Mouse (Mus musculus): Measurements from ENCODE around the gene Tomm40l. TPM values are rescaled to one million over a fixed set of nuclear protein-coding genes. Genes with fewer than 3 reads are reported as not detected.
A peak's percentile ranks its signal among the peaks of the same experiment; 100 is the strongest.

The Tomm40l gene
- polyA plus RNA-seq, 1 experiment from 2014 or later = 29.8 TPM

GRCm38 (mm10) chr1:171199532-171199931 lies 22.8 kb downstream of the Tomm40l start:
- Histone ChIP-seq H3K4me2 (no peak overlapping the region), H3K4me1 (peaks cover 9% of the 10 kb centered on the region), H3K9me3 (no peaks in the 10 kb centered on the region), H3K9ac (no peak overlapping the region), H3K4me3 (no peak overlapping the region), H3K27ac (no peak overlapping the region), H3K27me3 (peaks cover 27% of the 10 kb centered on the region), H3K36me3 (no peaks in the 10 kb centered on the region)
- 50% methylated on average over 1 of the region's 1 CpGs for WGBS
- no peak for ATAC-seq (ENCODE audit: insufficient number of reproducible peaks, low FRiP score, low TSS enrichment, low read depth)

GRCm38 (mm10) chr1:171195887-171196397 lies 26.4 kb downstream of the Tomm40l start, which contains the start of gene Pcp4l1:
Gene Pcp4l1, minus strand, starts transcription at chr1:171196268.
- peaks cover 25% of the 10 kb centered on the region for H3K4me1 ChIP-seq
- peaks cover 56% of the 10 kb centered on the region for H3K27me3 ChIP-seq
- under 1% methylated on average over 33 of the region's 33 CpGs for WGBS
- peak within 1 kb of the TSS; percentile 95 for H3K4me2 ChIP-seq
- H3K27ac ChIP-seq = no peak within 1 kb of the TSS
- peak within 1 kb of the TSS; percentile 27 for H3K9ac ChIP-seq
- no peaks in the 10 kb centered on the region for H3K9me3 ChIP-seq
- ATAC-seq (ENCODE audit: insufficient number of reproducible peaks, low FRiP score, low TSS enrichment, low read depth) = peak; percentile 48; the same call in 1 of the 2 replicates
- peak within 1 kb of the TSS; percentile 46 for H3K4me3 ChIP-seq
- H3K36me3 ChIP-seq = no peaks in the 10 kb centered on the region

- H3K4me2 ChIP-seq = peak overlapping the region; percentile 95
- H3K4me3 ChIP-seq = peak overlapping the region; percentile 46
- ATAC-seq (ENCODE audit: insufficient number of reproducible peaks, low FRiP score, low TSS enrichment, low read depth) = no peak
- H3K27ac ChIP-seq = no peak overlapping the region
- 9% methylated on average over 20 of the region's 20 CpGs for WGBS
- H3K36me3 ChIP-seq = no peaks in the 10 kb centered on the region
- no peaks in the 10 kb centered on the region for H3K9me3 ChIP-seq
- H3K4me1 ChIP-seq = peaks cover 25% of the 10 kb centered on the region
- peaks cover 56% of the 10 kb centered on the region for H3K27me3 ChIP-seq
- H3K9ac ChIP-seq = peak overlapping the region; percentile 27; the same call in 1 of the 2 replicates
Measured at GRCm38 (mm10) chr1:171195046-171195822, 27.1 kb downstream of the Tomm40l start.

DNA sequence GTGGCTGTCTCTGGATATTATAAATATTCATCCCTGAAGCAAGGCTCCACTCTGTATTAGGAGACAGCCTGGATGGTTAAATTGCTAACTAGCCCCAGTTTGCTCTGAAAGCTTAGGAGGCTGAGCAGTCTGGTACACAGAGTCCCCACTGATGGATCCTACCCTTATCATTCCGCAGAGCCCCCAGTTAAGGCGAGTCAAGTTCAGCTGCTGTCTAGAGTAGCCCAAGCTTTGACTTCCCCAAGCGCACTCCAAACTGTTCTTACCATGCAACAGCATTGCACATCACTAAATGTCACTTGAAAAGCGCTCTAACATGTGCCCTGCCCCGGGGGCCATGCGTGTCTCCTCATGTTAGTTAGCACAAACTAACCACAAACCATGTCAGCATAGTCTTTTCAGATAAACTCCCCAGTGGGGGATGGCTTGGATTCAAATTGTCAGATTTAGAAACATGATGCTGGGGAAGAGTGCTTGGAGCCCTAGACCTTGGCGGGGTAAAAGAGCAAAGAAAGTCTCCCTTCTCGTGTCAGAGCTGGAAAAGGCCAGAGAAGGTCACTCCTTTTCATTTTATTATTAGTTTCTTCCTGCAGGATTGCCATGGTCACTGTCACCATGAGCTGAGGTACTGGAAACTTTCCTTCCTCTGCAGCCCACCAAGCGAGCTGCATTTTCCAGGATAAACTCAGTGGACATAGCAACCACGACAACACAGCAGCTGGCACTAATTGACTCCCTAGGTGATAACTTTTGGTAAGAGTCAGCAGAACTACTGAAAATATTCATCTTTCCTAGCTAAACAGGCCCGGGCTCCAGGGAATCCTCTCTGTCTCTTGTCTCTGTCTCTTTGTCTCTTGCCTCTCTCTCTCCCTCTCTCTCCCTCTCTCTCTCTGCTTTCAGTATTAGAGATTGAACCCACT lies 28.1 kb downstream of the Tomm40l start:
- Histone ChIP-seq H3K4me3 (no peak overlapping the region), H3K4me2 (no peak overlapping the region), H3K4me1 (peaks cover 33% of the 10 kb centered on the region), H3K36me3 (no peaks in the 10 kb centered on the region), H3K9me3 (no peaks in the 10 kb centered on the region), H3K27me3 (peaks cover 56% of the 10 kb centered on the region), H3K27ac (no peak overlapping the region), H3K9ac (no peak overlapping the region)
- ATAC-seq (ENCODE audit: insufficient number of reproducible peaks, low FRiP score, low TSS enrichment, low read depth) = no peak
- WGBS = 23% methylated on average over 11 of the region's 11 CpGs

DNA sequence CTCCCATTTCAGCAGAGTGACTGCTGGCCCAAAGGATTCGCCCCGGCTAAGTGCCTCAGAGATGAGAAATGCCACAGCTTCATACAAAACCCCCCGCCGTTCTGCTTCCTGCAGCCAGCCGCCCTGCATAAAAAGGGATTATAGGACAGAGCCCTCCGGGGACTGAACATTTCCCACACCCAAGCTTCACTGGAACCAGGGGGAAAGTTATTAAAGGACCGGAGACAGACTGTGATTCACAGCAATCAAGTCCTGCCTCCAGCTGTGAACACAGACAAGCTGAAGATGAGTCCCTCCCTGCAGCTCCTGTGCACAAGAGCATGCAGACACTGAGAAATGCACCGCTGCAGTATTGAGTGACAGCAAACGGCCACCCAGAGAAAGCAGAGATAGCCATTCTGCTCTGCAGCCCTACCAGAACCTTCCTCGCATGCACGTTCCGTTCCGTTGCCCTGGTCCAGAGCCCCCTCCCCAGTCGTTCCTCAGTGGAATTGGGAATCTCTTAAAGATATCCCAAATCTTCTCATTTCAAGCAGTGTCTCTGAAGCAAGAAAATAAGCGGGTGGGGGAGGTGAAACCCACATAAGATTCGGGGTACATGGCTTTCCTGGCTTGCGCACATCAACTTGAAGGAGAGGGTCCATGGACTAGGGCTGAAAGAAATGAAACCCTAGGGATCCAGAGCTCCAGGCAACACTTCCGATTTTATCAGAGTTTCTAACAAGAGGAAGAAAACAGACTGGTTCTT lies 29.0 kb downstream of the Tomm40l start:
- no peaks in the 10 kb centered on the region for H3K36me3 ChIP-seq
- peak overlapping the region; percentile 8; the same call in 1 of the 2 replicates for H3K4me3 ChIP-seq
- no peaks in the 10 kb centered on the region for H3K9me3 ChIP-seq
- H3K9ac ChIP-seq = no peak overlapping the region
- no peak for ATAC-seq (ENCODE audit: insufficient number of reproducible peaks, low FRiP score, low TSS enrichment, low read depth)
- H3K4me1 ChIP-seq = peaks cover 40% of the 10 kb centered on the region
- 4% methylated on average over 18 of the region's 18 CpGs for WGBS
- H3K27me3 ChIP-seq = peaks cover 56% of the 10 kb centered on the region
- peak overlapping the region; percentile 34 for H3K4me2 ChIP-seq
- H3K27ac ChIP-seq = no peak overlapping the region

DNA sequence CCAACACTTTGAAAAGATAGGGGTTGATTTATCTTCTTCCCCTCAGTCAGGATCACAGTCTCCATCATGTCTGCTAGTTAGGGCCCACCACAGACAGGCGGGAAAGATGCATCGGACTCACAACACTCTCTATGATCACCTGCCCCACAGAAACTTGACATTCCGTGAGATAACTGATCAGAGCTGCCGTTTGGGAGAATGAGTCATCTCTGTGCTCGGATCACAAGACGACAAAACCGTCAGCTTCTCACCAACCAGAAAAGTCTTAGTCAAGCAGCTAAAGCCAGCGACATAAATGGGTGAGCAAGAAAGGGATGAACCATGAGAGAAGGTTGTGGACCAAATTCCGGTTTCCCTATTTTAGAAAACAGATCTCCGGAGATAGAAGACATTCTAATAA lies 30.0 kb downstream of the Tomm40l start:
- no peak for ATAC-seq (ENCODE audit: insufficient number of reproducible peaks, low FRiP score, low TSS enrichment, low read depth)
- H3K27me3 ChIP-seq = peaks cover 52% of the 10 kb centered on the region

DNA sequence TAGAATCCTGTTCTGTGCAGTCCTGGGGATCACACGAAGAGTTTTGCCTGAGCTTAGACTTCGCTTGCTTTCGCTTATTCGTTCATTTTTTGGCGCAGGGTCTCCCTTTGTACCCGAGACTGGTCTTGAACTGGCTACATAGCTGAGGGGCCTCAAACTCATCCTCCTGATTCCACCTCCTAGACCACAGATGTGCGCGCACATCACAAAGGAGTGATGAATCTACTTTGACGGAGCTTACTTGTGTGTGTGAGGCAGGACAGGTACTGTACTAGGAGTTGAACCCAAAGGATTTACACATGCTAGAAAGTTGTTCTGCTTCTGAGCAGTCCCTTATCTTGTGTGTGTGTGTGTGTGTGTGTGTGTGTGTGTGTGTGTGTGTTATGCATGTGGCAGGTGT lies 31.5 kb downstream of the Tomm40l start:
- peaks cover 42% of the 10 kb centered on the region for H3K27me3 ChIP-seq

More for the DNA sequence above, 30.0 kb downstream of the Tomm40l start:
- H3K36me3 ChIP-seq = no peaks in the 10 kb centered on the region
- H3K4me3 ChIP-seq = no peak overlapping the region
- 47% methylated on average over 10 of the region's 10 CpGs for WGBS
- H3K9ac ChIP-seq = no peak overlapping the region
- H3K4me1 ChIP-seq = peaks cover 42% of the 10 kb centered on the region
- H3K9me3 ChIP-seq = no peaks in the 10 kb centered on the region
- H3K27ac ChIP-seq = no peak overlapping the region
- no peak overlapping the region for H3K4me2 ChIP-seq

GRCm38 (mm10) chr1:171189476-171190114 lies 32.7 kb downstream of the Tomm40l start:
- H3K36me3 ChIP-seq = no peaks in the 10 kb centered on the region
- 48% methylated on average over 14 of the region's 14 CpGs for WGBS
- H3K9ac ChIP-seq = no peak overlapping the region
- ATAC-seq (ENCODE audit: insufficient number of reproducible peaks, low FRiP score, low TSS enrichment, low read depth) = peak; percentile 75
- no peak overlapping the region for H3K4me3 ChIP-seq
- H3K4me1 ChIP-seq = peaks cover 38% of the 10 kb centered on the region
- no peaks in the 10 kb centered on the region for H3K9me3 ChIP-seq
- no peak overlapping the region for H3K27ac ChIP-seq
- H3K27me3 ChIP-seq = peaks cover 29% of the 10 kb centered on the region
- 0 out of 2 replicates have a peak overlapping the region, but pooled peaks have one; percentile 7 for H3K4me2 ChIP-seq

More for the DNA sequence above, 31.5 kb downstream of the Tomm40l start:
- no peaks in the 10 kb centered on the region for H3K36me3 ChIP-seq
- H3K9ac ChIP-seq = no peak overlapping the region
- no peak overlapping the region for H3K4me3 ChIP-seq
- H3K27ac ChIP-seq = no peak overlapping the region
- no peak for ATAC-seq (ENCODE audit: insufficient number of reproducible peaks, low FRiP score, low TSS enrichment, low read depth)
- H3K4me1 ChIP-seq = peaks cover 40% of the 10 kb centered on the region
- H3K4me2 ChIP-seq = no peak overlapping the region
- no peaks in the 10 kb centered on the region for H3K9me3 ChIP-seq
- 93% methylated on average over 9 of the region's 9 CpGs for WGBS

DNA sequence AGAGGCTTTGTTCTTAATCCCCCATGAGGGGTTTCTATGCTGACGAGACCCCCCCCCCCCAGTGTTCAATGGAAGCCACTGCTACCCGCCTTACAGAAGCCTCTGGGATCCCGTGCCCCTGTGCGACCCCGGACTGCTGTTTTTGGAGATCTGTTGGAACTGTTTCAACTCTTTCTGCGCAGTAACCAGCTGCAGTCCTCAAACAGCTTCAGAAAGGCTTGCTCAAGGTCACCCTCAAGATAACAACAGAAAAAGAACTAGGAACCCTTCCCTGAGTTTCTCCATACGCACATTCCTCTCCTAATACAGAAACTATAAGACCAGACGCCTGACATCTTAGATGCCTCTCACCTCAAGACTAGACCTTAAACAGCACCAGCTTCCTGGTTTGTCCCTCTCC lies 33.3 kb downstream of the Tomm40l start:
- no peak for ATAC-seq (ENCODE audit: insufficient number of reproducible peaks, low FRiP score, low TSS enrichment, low read depth)
- no peaks in the 10 kb centered on the region for H3K36me3 ChIP-seq
- H3K4me3 ChIP-seq = no peak overlapping the region
- H3K27me3 ChIP-seq = peaks cover 24% of the 10 kb centered on the region
- H3K4me1 ChIP-seq = peaks cover 36% of the 10 kb centered on the region
- no peak overlapping the region for H3K27ac ChIP-seq
- H3K9ac ChIP-seq = no peak overlapping the region
- 29% methylated on average over 8 of the region's 8 CpGs for WGBS
- 0 out of 2 replicates have a peak overlapping the region, but pooled peaks have one; percentile 7 for H3K4me2 ChIP-seq
- H3K9me3 ChIP-seq = no peaks in the 10 kb centered on the region

DNA sequence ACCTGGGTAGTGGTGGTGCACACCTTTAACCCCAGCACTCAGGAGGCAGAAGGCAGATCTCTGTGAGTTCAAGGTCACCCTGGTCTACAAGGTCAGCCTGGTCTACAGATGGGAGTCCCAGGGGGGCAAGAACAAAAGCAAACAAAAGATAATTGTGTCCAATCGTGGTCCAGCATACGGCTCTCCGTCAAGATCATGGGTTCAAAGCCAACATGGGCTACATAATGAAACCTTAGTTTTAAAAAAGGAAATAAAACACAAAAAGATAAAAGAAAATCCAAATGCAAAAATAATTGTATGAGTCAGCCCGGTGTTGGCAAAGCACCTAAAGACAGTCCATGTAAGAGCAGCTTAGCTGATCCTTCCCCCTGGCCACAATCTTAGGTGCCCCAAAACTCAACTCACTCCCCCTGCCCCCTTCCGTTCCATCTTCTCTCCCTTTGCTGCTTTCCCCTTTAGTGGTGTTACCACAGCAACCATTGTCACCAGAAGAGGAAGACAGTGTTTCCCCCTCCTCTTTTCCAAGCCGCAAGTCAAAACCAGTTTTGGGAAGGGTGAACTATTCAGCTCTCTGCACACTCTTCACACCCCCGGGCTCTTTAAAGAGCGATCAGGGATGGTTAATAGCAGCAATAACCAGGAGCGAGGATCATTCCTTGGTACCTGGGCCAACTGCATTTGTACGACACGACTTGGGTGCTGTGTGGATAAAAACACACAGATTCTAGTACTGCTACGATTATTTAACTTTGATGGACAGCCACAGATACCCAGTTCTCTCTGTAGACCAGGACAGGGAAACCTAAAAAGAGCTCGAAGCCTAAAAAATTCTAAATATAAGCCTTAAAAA lies 34.2 kb downstream of the Tomm40l start:
- H3K36me3 ChIP-seq = no peaks in the 10 kb centered on the region

More for the DNA sequence above, 34.2 kb downstream of the Tomm40l start:
- Histone ChIP-seq H3K27ac (no peak overlapping the region), H3K27me3 (peaks cover 14% of the 10 kb centered on the region), H3K9me3 (no peaks in the 10 kb centered on the region), H3K4me3 (no peak overlapping the region), H3K9ac (no peak overlapping the region), H3K4me2 (no peak overlapping the region), H3K4me1 (peaks cover 26% of the 10 kb centered on the region)
- WGBS = 61% methylated on average over 13 of the region's 13 CpGs
- no peak for ATAC-seq (ENCODE audit: insufficient number of reproducible peaks, low FRiP score, low TSS enrichment, low read depth)
